In the genomic region with DNA sequence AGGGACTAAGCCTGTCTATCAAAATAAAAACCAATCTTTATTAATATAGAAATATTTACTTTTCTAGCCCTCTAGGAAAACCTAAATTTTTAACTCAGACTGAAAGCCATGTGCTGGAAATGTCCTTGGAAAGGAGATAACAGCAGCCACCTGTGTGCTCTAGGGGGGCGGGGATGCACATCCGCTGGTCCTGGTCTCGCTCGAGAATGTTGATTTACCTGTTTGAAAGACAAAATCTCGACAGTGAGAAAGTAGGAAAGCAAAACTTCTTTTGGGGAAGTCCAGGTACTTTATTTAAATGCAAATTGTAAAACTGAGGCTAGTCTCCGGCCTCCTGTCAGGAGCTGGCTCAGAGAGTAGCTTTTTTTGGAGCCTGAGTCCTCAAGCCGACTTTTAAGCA, we compare ENCODE assay signal across 3 mouse cellular contexts.
DNase-seq lines count a peak whose midpoint lies in the region; TF ChIP-seq lines count a peak whose summit lies in the region.
"Not testable (repeated sequence)": the region's sequence is repeated elsewhere in the genome, so short reads cannot be mapped to it uniquely, and the experiment has no call there.

No protein-coding gene starts in this region.

- not testable (repeated sequence) for H3K27me3 ChIP-seq in ES-Bruce4 (ENCODE audit: control insufficient read depth, insufficient read depth, low read length, poor library complexity, severe bottlenecking)

- not testable (repeated sequence) for H3K9ac ChIP-seq in ES-Bruce4 (ENCODE audit: low read depth, poor library complexity, severe bottlenecking)

- peak; percentile 68; the same call in 1 of the 2 replicates for TF ChIP-seq EP300 in ES-Bruce4 (IDR thresholded peaks at IDR 0.05; ENCODE audit: insufficient read depth, low read depth, low read length)

- not testable (repeated sequence) for TF ChIP-seq CTCF in ES-Bruce4 (IDR thresholded peaks at IDR 0.05; ENCODE audit: low read depth, low read length)

- peak; percentile 36 for DNase-seq in ES-CJ7 (ENCODE audit: low read depth, low spot score)
- DNase-seq in R1 (ENCODE audit: low read depth, low spot score): peak; percentile 71

- not testable (repeated sequence) for H3K36me3 ChIP-seq in ES-Bruce4 (ENCODE audit: control insufficient read depth, insufficient read depth, low read length, poor library complexity, severe bottlenecking)

- H3K4me3 ChIP-seq in ES-Bruce4 (ENCODE audit: low read depth, low read length): not testable (repeated sequence)

- not testable (repeated sequence) for H3K9me3 ChIP-seq in ES-Bruce4 (replicated peaks; ENCODE audit: control insufficient read depth, insufficient read depth, low read length, poor library complexity, severe bottlenecking)

- not testable (repeated sequence) for H3K27ac ChIP-seq in ES-Bruce4 (ENCODE audit: insufficient read depth, low read length)

- not testable (repeated sequence) for H3K4me1 ChIP-seq in ES-Bruce4 (ENCODE audit: control insufficient read depth, insufficient read depth, low read length)

- not testable (repeated sequence) for TF ChIP-seq POLR2A in ES-Bruce4 (IDR thresholded peaks at IDR 0.05; ENCODE audit: insufficient read depth, low read length)
